Mouse (Mus musculus): ENCODE measurements around the gene Nfib. TPM values are rescaled to one million over a fixed set of nuclear protein-coding genes. Genes with fewer than 3 reads are reported as not detected.

Nfib gene
- polyA plus RNA-seq (2021): 27.3 TPM

- CTCF ChIA-PET: interaction anchor here (1.0 to 1.3 kb wide), 2 partner anchors 7 to 10 kb away, joined by 3 to 4 read pairs; no protein-coding TSS in a partner anchor
- in situ Hi-C loops (cut with MboI; ENCODE audit: low pct_unique_long_range_greater_than_20kb): no loop called here
- no peak for DNase-seq (ENCODE audit: low read depth, low spot score)
- no peaks in the 10 kb centered on the region for H3K27me3 ChIP-seq
- ATAC-seq: no peak
- POLR2A ChIA-PET: no interaction called here
- TF ChIP-seq CTCF (IDR thresholded peaks at IDR 0.05): no peak
Observed at GRCm38 (mm10) chr4:82704841-82705794, at the start of gene Nfib. Gene Nfib (minus strand): TSS chr4:82705750.

DNA sequence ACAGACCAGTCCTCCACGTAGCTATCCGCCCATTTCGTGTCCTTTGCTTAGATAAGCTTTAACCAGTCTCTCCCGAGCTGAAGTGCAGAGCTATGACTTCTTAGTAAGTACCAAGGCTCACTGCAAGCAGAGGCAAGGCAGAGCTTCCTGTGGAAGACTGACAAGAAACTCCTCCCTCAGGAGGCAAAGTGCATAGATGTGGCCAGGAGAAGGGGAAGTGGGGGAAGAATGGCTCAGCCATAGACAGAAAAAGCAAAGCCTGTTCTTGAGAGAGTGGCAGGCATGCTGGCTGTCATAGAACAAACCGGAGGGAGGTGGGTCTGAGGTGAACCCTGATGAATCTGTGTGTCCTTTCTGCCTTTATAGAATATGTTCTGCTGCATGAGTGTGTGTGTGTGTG, 30.2 kb upstream of the Nfib start:
- ATAC-seq: no peak
- H3K27me3 ChIP-seq: no peaks in the 10 kb centered on the region
- DNase-seq (ENCODE audit: low read depth, low spot score): no peak
- CTCF ChIA-PET: no interaction called here
- POLR2A ChIA-PET: no interaction called here
- in situ Hi-C loops (cut with MboI; ENCODE audit: low pct_unique_long_range_greater_than_20kb): no loop called here
- no peak for TF ChIP-seq CTCF (IDR thresholded peaks at IDR 0.05)

DNA sequence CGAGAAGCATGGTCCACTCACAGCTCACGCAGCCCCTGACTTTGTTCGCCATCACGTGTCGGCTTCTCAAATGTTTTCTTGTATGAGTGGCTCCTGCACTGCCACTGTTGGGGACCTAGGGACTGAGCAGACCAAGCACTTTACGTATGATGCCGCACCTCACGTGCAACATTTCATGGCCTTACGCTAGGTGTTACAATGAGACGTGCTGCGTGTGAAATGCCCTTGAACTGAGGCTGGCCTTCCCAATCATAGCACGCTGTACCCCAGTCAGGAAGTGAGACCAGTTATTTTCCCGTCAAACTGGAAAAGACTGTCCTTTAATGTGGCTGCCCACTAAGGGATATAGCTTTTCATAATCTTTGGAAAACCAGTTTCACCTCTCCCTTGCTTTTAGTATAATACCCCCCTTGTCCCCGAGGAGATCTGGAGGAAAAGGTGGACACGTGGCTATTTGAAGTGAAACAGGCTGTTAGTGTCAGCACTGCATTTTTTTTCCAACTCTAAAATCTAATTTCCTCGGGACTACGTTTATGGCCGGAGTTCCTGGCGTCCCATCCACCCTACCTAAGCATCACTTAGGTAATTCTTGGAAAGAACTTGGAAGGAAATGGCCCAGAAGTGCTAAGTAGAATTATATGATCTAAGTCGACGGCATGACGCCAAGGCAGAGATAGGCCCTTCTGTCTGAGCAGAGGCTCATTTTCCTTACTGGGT, 29.4 kb upstream of the Nfib start:
- no peaks in the 10 kb centered on the region for H3K27me3 ChIP-seq
- ATAC-seq (no peak), DNase-seq (ENCODE audit: low read depth, low spot score) (no peak)
- CTCF ChIA-PET: no interaction called here
- POLR2A ChIA-PET: no interaction called here
- TF ChIP-seq CTCF (IDR thresholded peaks at IDR 0.05): no peak
- in situ Hi-C loops (cut with MboI; ENCODE audit: low pct_unique_long_range_greater_than_20kb): no loop called here

DNA sequence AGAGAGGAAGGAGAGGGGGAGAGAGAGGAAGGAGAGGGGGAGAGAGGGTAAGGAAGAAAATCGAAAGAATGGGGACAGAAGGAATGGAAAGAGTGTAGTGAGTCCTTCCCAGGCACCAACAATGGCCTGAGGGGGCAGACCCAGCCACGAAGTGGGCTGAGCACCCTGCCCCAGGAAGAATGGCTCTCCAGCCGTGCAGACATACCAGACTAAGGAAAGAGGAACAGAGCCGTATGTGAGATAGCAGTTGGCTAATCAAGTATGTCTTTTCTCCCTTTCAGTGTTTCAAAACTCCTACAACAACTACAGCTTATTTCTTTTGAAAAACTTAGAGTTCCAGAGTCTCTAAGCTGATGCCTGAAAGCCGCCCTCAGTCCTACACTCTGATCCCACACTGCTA, 28.8 kb upstream of the Nfib start:
- H3K27me3 ChIP-seq: no peaks in the 10 kb centered on the region
- CTCF ChIA-PET: no interaction called here
- in situ Hi-C loops (cut with MboI; ENCODE audit: low pct_unique_long_range_greater_than_20kb): no loop called here
- DNase-seq (ENCODE audit: low read depth, low spot score) (no peak), ATAC-seq (no peak)
- POLR2A ChIA-PET: no interaction called here
- no peak for TF ChIP-seq CTCF (IDR thresholded peaks at IDR 0.05)

- no peak for DNase-seq (ENCODE audit: low read depth, low spot score)
- no peak for TF ChIP-seq CTCF (IDR thresholded peaks at IDR 0.05)
- no peaks in the 10 kb centered on the region for H3K27me3 ChIP-seq
- CTCF ChIA-PET: no interaction called here
- no peak for ATAC-seq
- POLR2A ChIA-PET: no interaction called here
- in situ Hi-C loops (cut with MboI; ENCODE audit: low pct_unique_long_range_greater_than_20kb): no loop called here
Observed at GRCm38 (mm10) chr4:82733636-82734035, 28.1 kb upstream of the Nfib start.

- POLR2A ChIA-PET: no interaction called here
- no peak for TF ChIP-seq CTCF (IDR thresholded peaks at IDR 0.05)
- ATAC-seq: no peak
Observed at GRCm38 (mm10) chr4:82730248-82730887, 24.8 kb upstream of the Nfib start.

GRCm38 (mm10) chr4:82724058-82724457, 18.5 kb upstream of the Nfib start:
- no peaks in the 10 kb centered on the region for H3K27me3 ChIP-seq
- ChIA-PET CTCF (no interaction called here), POLR2A (no interaction called here)
- TF ChIP-seq CTCF (IDR thresholded peaks at IDR 0.05): no peak
- DNase-seq (ENCODE audit: low read depth, low spot score) (no peak), ATAC-seq (no peak)
- in situ Hi-C loops (cut with MboI; ENCODE audit: low pct_unique_long_range_greater_than_20kb): no loop called here

More at GRCm38 (mm10) chr4:82730248-82730887, 24.8 kb upstream of the Nfib start:
- in situ Hi-C loops (cut with MboI; ENCODE audit: low pct_unique_long_range_greater_than_20kb): no loop called here
- no peaks in the 10 kb centered on the region for H3K27me3 ChIP-seq
- no peak for DNase-seq (ENCODE audit: low read depth, low spot score)
- CTCF ChIA-PET: no interaction called here

GRCm38 (mm10) chr4:82723048-82723447, 17.5 kb upstream of the Nfib start:
- H3K27me3 ChIP-seq: no peaks in the 10 kb centered on the region
- CTCF ChIA-PET: no interaction called here
- ATAC-seq (no peak), DNase-seq (ENCODE audit: low read depth, low spot score) (no peak)
- TF ChIP-seq CTCF (IDR thresholded peaks at IDR 0.05): no peak
- in situ Hi-C loops (cut with MboI; ENCODE audit: low pct_unique_long_range_greater_than_20kb): no loop called here
- POLR2A ChIA-PET: no interaction called here

DNA sequence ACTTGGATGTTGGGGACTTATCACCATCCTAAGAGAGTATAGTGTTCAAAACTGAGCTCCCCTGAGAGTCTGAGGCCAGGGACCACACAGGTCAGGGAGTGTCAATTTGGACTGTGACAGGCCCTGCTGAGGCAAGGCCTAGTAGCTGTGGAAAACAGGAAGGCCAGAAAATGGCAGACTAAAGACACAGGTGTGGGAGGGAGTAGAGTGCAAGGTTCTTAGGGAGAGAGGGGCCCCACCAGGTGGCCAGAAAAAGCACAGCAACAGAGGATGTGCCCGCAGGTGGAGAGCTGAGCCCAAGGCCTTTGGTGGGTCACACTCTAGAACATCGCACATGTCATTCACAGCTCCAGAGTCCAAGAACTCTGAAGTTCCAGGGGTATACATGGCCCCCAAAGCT, 10.3 kb upstream of the Nfib start:
- TF ChIP-seq CTCF (IDR thresholded peaks at IDR 0.05): no peak
- ATAC-seq: no peak
- no peaks in the 10 kb centered on the region for H3K27me3 ChIP-seq
- in situ Hi-C loops (cut with MboI; ENCODE audit: low pct_unique_long_range_greater_than_20kb): no loop called here
- POLR2A ChIA-PET: no interaction called here
- DNase-seq (ENCODE audit: low read depth, low spot score): no peak
- CTCF ChIA-PET: interaction anchor here (0.6 kb wide), 1 partner anchor 71 kb away, joined by 3 read pairs; no protein-coding TSS in a partner anchor

DNA sequence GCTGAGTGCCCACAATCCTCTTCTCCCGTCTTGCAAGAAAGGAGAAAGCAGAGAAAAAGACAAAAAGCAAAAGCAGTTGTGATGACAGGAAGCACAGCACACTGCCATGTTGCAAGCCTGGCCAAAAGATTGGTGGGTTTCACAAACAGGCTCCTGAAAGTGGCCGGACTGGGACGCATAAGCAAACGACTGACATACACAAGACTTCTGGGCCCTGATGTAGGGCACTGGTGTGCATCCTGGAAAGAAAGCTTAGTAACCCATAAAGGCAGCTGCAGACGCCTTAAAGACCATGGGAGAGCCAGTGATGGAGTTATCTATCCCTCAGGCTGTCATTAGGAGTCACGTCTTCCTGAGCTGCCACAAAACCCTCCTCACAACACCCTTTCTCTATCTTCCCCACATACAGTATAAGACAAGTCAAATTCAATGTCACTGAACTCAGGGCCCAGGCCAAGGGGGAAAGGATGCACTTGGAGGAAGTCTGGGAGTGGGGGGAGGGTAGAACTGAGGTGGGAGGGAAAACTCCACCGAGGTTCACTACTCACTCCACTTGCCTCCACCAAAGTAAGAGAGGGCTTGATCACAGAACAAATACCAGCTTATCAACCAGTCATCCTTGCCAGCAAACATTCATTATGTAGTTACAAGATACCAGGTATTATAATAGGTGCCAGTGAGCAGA, 6.2 kb upstream of the Nfib start:
- DNase-seq (ENCODE audit: low read depth, low spot score) (no peak), ATAC-seq (no peak)
- in situ Hi-C loops (cut with MboI; ENCODE audit: low pct_unique_long_range_greater_than_20kb): no loop called here
- H3K27me3 ChIP-seq: no peaks in the 10 kb centered on the region
- ChIA-PET POLR2A (no interaction called here), CTCF (interaction anchor here (1.2 kb wide), 1 partner anchor 145 kb away, joined by 3 read pairs; no protein-coding TSS in a partner anchor)
- TF ChIP-seq CTCF (IDR thresholded peaks at IDR 0.05): no peak

All from Patski (cell line).